Mouse (Mus musculus) bone marrow macrophage, adult 2 months (primary cell): ENCODE results near the gene Bckdk.

Source experiments
- CTCF ChIP-seq: IDR thresholded peaks from 2 replicates; pipeline ENCODE4 v1.5.1; 2012; ENCODE audit warnings: low read depth, mild to moderate bottlenecking, low read length, moderate library complexity
- POLR2A ChIP-seq: IDR thresholded peaks from 2 replicates; pipeline ENCODE4 v1.6.1; 2012; ENCODE audit warnings: mild to moderate bottlenecking, low read depth, low read length, borderline replicate concordance

- TF ChIP-seq POLR2A, result no peak
- no peak for TF ChIP-seq CTCF
Observed at GRCm38 (mm10) chr7:127890798-127891197, 13.1 kb upstream of the Bckdk start, which contains the start of gene Prss53.
